Mouse (Mus musculus) forebrain, embryonic 16.5 days (tissue): Measurements from ENCODE around the gene Prdm13. TPM values are rescaled to one million over a fixed set of nuclear protein-coding genes. Genes with fewer than 3 reads are reported as not detected.

Experiments used
- ATAC-seq: fragments of 200-750 bp; cut with Nextera tagmentation; 2 replicates; pipeline ENCODE4 v1.8.0; 2017; ENCODE audit warnings: mild to moderate bottlenecking, moderate library complexity
- H3K27ac ChIP-seq: fragments of 300-500 bp; sonication (generic); 2 replicates; pipeline ENCODE4 v1.5.1; 2014; ENCODE audit warnings: low read length, control low read depth
- H3K27me3 ChIP-seq: fragments of 300-500 bp; sonication (generic); replicated peaks from 2 replicates; pipeline ENCODE4 v1.6.1; 2014; ENCODE audit warnings: low read length; ENCODE audit not compliant: control insufficient read depth, insufficient read depth
- H3K36me3 ChIP-seq: fragments of 300-500 bp; sonication (generic); 2 replicates; pipeline ENCODE4 v1.6.1; 2014; ENCODE audit not compliant: control insufficient read depth, insufficient read depth
- H3K4me1 ChIP-seq: fragments of 300-500 bp; sonication (generic); replicated peaks from 2 replicates; pipeline ENCODE4 v1.6.1; 2014; ENCODE audit warnings: low read length; ENCODE audit not compliant: control insufficient read depth, insufficient read depth
- H3K4me2 ChIP-seq: fragments of 300-500 bp; sonication (generic); 2 replicates; pipeline ENCODE4 v1.6.1; 2014; ENCODE audit warnings: mild to moderate bottlenecking, low read length, control low read depth
- H3K4me3 ChIP-seq: fragments of 300-500 bp; sonication (generic); replicated peaks from 2 replicates; pipeline ENCODE4 v1.5.1; 2014; ENCODE audit warnings: mild to moderate bottlenecking, low read length, control low read depth
- H3K9ac ChIP-seq: fragments of 300-500 bp; sonication (generic); replicated peaks from 2 replicates; pipeline ENCODE4 v1.6.1; 2014; ENCODE audit warnings: low read depth, low read length, control low read depth
- H3K9me3 ChIP-seq: fragments of 300-500 bp; sonication (generic); 2 replicates; pipeline ENCODE4 v1.6.1; 2016; ENCODE audit warnings: low read length; ENCODE audit not compliant: control insufficient read depth
- WGBS: fragments of 180-500 bp; shearing (Covaris S2); extraction: QIAGEN DNeasy Blood & Tissue Kit; methylation state at CpG from one replicate; pipeline ENCODE4 v1.1.7; 2014; 5-methylcytosine and 5-hydroxymethylcytosine counted together
- polyA plus RNA-seq: library from polyadenylated mRNA; unstranded; fragments of >200 nt; fragmentation: Nextera tagmentation; extraction: Ambion mirVana; gene quantifications from 2 replicates; pipeline ENCODE4 v1.2.1, GENCODE M21; 2015

Gene Prdm13
- polyA plus RNA-seq, 1 experiment from 2014 or later = not detected

DNA sequence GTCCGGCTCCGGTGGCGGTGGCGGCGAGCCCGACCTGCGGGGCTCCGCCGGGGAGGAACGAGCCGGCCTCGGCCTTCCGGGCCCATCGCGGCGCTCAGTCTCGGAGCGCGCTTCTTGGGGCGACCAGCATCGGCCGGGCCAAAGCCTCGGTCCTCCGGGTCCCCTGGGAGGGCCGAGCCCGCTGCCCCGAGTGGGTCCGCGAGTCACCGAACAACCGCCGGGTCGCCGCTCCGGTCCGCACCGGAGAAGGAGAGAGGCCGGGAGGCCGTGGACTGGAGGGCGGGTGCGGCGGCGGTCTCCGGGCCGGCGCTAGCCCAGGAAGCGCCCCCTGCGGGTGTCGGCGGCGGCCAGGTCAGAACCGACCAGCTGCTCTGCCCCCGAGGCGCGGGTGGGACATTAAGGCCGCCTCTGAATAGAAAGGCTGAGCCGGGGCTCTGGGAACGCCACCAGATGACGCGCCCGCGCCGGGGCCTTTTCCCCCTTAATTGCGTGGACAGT is 3.0 kb upstream of the Prdm13 start:
- peak; percentile 41 for ATAC-seq
- Histone ChIP-seq H3K27ac (peak overlapping the region; percentile 56), H3K27me3 (peaks cover 58% of the 10 kb centered on the region), H3K9me3 (no peaks in the 10 kb centered on the region), H3K4me3 (peak overlapping the region; percentile 45), H3K4me1 (peaks cover 18% of the 10 kb centered on the region), H3K4me2 (peak overlapping the region; percentile 76), H3K36me3 (no peaks in the 10 kb centered on the region), H3K9ac (peak overlapping the region; percentile 51)
- under 1% methylated on average over 49 of the region's 64 CpGs for WGBS

DNA sequence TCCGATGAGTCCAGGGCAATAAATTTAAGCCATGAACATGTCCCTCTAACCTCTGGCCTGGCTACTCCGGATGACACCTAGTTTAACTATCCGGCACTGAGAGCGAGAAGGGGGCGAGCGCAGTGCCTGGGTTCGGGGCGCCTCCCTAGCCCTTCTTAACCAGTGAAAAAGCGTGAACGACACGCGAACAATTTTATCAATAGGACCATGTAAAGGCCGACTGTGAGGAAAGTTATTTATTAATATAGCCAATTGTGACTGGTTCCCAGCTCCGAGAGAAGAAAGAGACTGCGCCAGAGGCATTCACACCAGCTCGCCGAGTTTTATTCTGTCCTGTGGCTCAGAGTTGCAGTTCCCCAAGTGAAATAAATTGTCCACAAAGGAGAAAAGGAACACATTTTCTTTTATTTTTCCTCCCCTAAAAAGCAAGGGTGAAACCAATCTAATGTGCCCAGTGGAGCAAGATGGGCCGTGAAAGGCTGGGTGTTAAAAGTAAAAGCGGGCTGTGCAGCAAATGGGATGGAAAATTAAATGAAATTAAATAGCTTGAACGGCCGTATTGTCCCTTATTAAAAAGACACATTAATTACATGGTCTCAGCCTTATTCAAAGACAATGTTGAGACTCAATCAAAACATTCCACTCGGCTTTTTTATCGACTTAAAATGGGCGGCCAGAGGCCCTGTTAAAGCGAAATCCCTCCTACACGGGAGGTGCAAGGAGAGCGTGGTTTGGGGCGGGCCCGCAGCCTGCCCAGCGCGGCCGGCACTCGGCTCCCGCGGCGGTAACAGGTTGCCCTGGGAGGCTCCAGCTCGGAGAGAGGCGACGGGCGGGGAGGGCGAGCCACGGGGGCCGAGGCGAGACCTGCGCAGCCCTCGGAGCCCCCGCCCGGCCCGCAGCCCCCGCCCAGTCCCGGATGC is 2.3 kb upstream of the Prdm13 start:
- H3K9me3 ChIP-seq = no peaks in the 10 kb centered on the region
- peak overlapping the region; percentile 51 for H3K9ac ChIP-seq
- peaks cover 59% of the 10 kb centered on the region for H3K27me3 ChIP-seq
- peak overlapping the region; percentile 45 for H3K4me3 ChIP-seq
- no peaks in the 10 kb centered on the region for H3K36me3 ChIP-seq
- peak overlapping the region; percentile 56 for H3K27ac ChIP-seq
- WGBS = under 1% methylated on average over 51 of the region's 51 CpGs
- H3K4me2 ChIP-seq = peak overlapping the region; percentile 76
- peaks cover 18% of the 10 kb centered on the region for H3K4me1 ChIP-seq
- ATAC-seq = peak; percentile 75

DNA sequence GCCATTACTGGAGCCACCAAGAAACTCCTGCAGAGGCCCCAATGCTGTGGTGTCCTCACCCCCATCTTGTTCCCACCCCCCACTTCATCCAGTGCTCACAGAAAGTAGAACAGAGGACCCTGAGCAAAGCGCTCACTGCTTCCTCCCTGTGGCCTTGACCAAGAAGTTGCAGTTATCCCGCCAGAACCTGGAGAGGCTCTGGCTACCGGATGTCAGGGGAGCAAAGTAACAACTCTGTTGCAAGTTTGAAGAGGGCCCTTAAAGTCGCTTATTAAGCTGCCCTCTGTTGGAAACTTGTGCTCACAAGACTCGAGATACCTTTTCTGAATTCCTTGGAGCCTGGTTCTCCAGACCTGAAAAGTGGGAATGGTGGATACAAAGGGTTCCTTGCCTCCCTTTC is 1.2 kb upstream of the Prdm13 start:
- Histone ChIP-seq H3K9me3 (no peaks in the 10 kb centered on the region), H3K27me3 (peaks cover 60% of the 10 kb centered on the region), H3K36me3 (no peaks in the 10 kb centered on the region), H3K4me2 (no peak overlapping the region), H3K27ac (no peak overlapping the region), H3K4me1 (peaks cover 18% of the 10 kb centered on the region), H3K9ac (no peak overlapping the region), H3K4me3 (no peak overlapping the region)
- WGBS = 3% methylated on average over 5 of the region's 5 CpGs
- ATAC-seq = no peak

GRCm38 (mm10) chr4:21686416-21686815 is 653 bp upstream of the Prdm13 start:
- no peak overlapping the region for H3K27ac ChIP-seq
- no peak for ATAC-seq
- H3K36me3 ChIP-seq = no peaks in the 10 kb centered on the region
- H3K9me3 ChIP-seq = no peaks in the 10 kb centered on the region
- H3K9ac ChIP-seq = no peak overlapping the region
- peaks cover 63% of the 10 kb centered on the region for H3K27me3 ChIP-seq
- no peak overlapping the region for H3K4me2 ChIP-seq
- peaks cover 18% of the 10 kb centered on the region for H3K4me1 ChIP-seq
- WGBS = 2% methylated on average over 11 of the region's 11 CpGs
- no peak overlapping the region for H3K4me3 ChIP-seq

DNA sequence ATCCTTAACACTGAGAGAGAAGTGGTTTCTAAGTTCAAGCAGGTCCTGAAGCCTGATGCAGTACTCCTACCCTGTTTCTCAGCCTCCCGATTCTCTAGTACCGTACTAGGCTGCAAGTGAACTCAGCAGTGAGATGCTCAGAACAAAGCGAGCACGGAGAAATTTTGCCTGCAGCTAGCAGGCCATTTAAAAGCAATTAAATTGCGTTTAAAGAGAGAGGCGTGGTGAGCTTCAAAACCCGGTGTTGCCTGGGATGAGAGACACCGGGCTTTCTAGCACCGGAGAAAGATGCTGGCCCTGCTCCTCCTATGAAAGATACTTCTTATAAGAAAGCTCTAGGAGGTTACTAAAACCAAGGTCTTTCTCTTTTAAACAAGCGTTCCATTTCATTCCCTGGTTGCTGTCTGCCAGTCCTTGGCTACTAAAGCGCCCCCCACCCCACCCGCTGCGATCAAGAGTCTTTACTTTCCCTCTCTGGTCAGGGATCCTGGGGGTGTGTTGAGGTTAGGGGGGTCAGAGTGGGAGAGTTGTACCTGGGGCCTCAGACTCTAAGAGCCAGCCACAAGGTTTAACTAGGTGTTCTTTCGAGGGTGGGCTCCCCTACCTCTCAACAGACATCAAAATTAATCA is 1.3 kb downstream of the Prdm13 start:
- Histone ChIP-seq H3K4me2 (no peak overlapping the region), H3K27me3 (peaks cover 69% of the 10 kb centered on the region), H3K9me3 (no peaks in the 10 kb centered on the region), H3K9ac (no peak overlapping the region), H3K4me1 (peaks cover 15% of the 10 kb centered on the region), H3K27ac (no peak overlapping the region), H3K36me3 (no peaks in the 10 kb centered on the region), H3K4me3 (no peak overlapping the region)
- WGBS = under 1% methylated on average over 14 of the region's 14 CpGs
- no peak for ATAC-seq

DNA sequence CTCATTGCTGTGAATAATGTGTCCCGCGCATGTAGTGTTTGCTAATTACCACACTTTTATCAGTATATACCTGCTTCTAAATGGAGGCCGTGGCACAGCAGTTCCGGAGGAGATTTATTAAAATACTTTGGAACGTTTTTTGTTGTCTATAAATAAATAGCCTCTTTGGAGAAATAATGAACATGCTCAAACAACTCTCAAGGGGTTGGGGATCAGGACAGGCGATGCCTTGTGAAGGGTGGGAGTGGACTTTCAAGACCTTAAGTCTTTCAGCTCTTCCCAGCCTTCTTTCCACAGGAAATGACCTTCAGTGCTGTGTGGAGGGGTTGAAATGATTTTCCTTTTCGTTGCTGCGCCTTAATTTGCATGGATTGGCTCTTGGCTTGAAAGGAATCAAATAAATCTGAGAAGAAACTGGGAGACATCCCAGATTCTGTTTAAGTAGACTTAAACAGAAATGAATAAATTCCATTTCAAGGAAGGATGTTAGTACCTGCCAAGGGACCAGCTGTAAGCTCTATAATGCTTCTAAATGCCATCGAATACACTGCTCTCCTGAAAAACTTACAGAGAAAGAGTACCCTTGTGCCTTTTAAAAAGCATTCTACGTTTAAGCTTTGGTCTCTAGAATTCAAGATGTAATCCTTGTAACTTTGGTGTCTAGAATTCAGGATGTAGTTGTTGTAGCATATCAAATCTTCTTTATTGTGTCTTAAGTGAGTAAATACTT is 3.2 kb downstream of the Prdm13 start:
- H3K4me3 ChIP-seq = no peak overlapping the region
- no peaks in the 10 kb centered on the region for H3K9me3 ChIP-seq
- peaks cover 85% of the 10 kb centered on the region for H3K27me3 ChIP-seq
- no peak overlapping the region for H3K9ac ChIP-seq
- no peaks in the 10 kb centered on the region for H3K36me3 ChIP-seq
- no peak overlapping the region for H3K27ac ChIP-seq
- H3K4me2 ChIP-seq = no peak overlapping the region
- no peak for ATAC-seq
- H3K4me1 ChIP-seq = peaks cover 15% of the 10 kb centered on the region
- 10% methylated on average over 10 of the region's 10 CpGs for WGBS

GRCm38 (mm10) chr4:21680971-21681370 is 4.8 kb downstream of the Prdm13 start:
- H3K27me3 ChIP-seq = peaks cover 79% of the 10 kb centered on the region
- no peak for ATAC-seq
- no peak overlapping the region for H3K4me2 ChIP-seq
- no peak overlapping the region for H3K27ac ChIP-seq
- no peak overlapping the region for H3K9ac ChIP-seq
- no peaks in the 10 kb centered on the region for H3K9me3 ChIP-seq
- peaks cover 15% of the 10 kb centered on the region for H3K4me1 ChIP-seq
- no peak overlapping the region for H3K4me3 ChIP-seq
- WGBS = 4% methylated on average over 10 of the region's 10 CpGs
- no peaks in the 10 kb centered on the region for H3K36me3 ChIP-seq

DNA sequence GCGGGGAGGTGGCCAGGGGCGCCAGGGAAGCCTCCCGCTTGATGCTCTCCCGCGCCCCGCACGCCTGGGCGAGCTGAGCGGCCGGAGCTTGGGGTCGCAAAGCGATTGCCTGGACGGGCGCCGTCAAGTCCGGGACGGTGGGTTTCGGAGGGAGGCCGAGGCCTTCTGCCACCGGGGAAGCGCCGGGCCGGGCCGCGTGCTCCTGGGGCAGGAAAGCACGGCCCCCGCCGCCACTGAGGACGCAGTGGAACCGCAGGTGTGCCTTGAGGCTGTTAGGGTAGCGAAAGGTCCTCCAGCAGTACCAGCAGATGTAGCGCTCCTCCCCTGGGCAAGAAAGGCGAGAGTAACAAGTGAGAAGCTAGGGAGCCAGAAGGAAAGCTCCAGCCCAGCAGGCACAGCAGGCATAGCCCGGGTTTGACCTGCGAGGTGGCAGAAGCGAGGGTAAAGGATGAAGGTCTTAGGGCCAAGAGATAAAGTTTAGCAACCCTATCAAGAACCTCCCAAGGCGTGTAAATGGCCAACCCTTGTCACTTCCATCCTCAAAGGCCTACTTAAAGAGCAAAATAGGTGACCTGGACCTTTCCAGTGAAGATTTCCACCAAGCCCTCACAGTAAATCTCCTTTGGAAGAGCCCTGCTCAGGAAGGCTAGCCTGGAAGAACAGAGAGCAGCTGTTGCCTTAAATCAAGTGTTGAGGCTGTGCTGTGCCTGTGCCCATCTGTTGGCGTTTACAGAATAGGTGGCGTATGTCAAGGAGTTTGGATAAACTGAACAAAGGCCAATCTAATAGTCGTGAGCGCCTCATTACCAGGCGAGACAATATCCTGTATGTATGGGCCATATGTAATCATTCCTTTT is 5.9 kb downstream of the Prdm13 start:
- no peak for ATAC-seq

More for the DNA sequence above, 5.9 kb downstream of the Prdm13 start:
- no peaks in the 10 kb centered on the region for H3K9me3 ChIP-seq
- H3K9ac ChIP-seq = no peak overlapping the region
- WGBS = 1% methylated on average over 41 of the region's 42 CpGs
- H3K36me3 ChIP-seq = no peaks in the 10 kb centered on the region
- peak overlapping the region; percentile 42 for H3K4me2 ChIP-seq
- H3K4me1 ChIP-seq = peaks cover 15% of the 10 kb centered on the region
- H3K4me3 ChIP-seq = peak overlapping the region; percentile 33
- no peak overlapping the region for H3K27ac ChIP-seq
- H3K27me3 ChIP-seq = peaks cover 81% of the 10 kb centered on the region
